Mouse (Mus musculus) myocyte (in vitro differentiated cells): Measurements from ENCODE around the gene Shank3. TPM values are rescaled to one million over a fixed set of nuclear protein-coding genes. Genes with fewer than 3 reads are reported as not detected.

ENCODE experiments used
- H3K27me3 ChIP-seq: one replicate; pipeline ENCODE4 v1.6.1; 2011; ENCODE audit not compliant: control insufficient read depth, insufficient read depth, insufficient read length
- H3K36me3 ChIP-seq: one replicate; pipeline ENCODE4 v1.6.1; 2011; ENCODE audit not compliant: control insufficient read depth, insufficient read depth
- H3K4me2 ChIP-seq: one replicate; pipeline ENCODE4 v1.6.1; 2011; ENCODE audit warnings: low read depth, control low read depth
- H3K4me3 ChIP-seq: one replicate; pipeline ENCODE4 v1.5.1; 2011; ENCODE audit warnings: mild to moderate bottlenecking, control low read depth, moderate library complexity
- H3K79me2 ChIP-seq: one replicate; pipeline ENCODE4 v1.6.1; 2011; ENCODE audit not compliant: control insufficient read depth, insufficient read depth
- H3ac ChIP-seq: one replicate; pipeline ENCODE4 v1.6.1; 2011; ENCODE audit not compliant: control insufficient read depth, insufficient read length
- CEBPB ChIP-seq: IDR thresholded peaks from 2 replicates; pipeline ENCODE4 v1.6.1; 2011; ENCODE audit warnings: mild to moderate bottlenecking, moderate library complexity; ENCODE audit not compliant: poor library complexity, insufficient read depth, severe bottlenecking
- E2F4 ChIP-seq: IDR thresholded peaks from one replicate; pipeline ENCODE4 v1.6.1; 2011; ENCODE audit warnings: mild to moderate bottlenecking, control low read depth, moderate library complexity; ENCODE audit not compliant: insufficient read depth
- MAX ChIP-seq: IDR thresholded peaks from one replicate; pipeline ENCODE4 v1.6.1; 2011; ENCODE audit warnings: low read depth, mild to moderate bottlenecking, control low read depth
- MYOD1 ChIP-seq, 3 experiments: IDR thresholded peaks; one replicate each; pipeline ENCODE4 v1.6.1; 2011; ENCODE audit warnings: control low read depth in 2 of 3, low read depth in 2 of 3, mild to moderate bottlenecking in 2 of 3, moderate library complexity in 1 of 3; ENCODE audit not compliant: insufficient read length in 2 of 3, control insufficient read depth in 1 of 3
- MYOG ChIP-seq, 3 experiments: IDR thresholded peaks; one replicate each; pipeline ENCODE4 v1.6.1; 2011; ENCODE audit warnings: control low read depth in 2 of 3, low read depth in 2 of 3, mild to moderate bottlenecking in 2 of 3; ENCODE audit not compliant: insufficient read length in 2 of 3, control insufficient read depth in 1 of 3, insufficient read depth in 1 of 3
- POLR2A ChIP-seq: IDR thresholded peaks from one replicate; pipeline ENCODE4 v1.6.1; 2011; ENCODE audit warnings: low read depth, mild to moderate bottlenecking, control low read depth, moderate library complexity; ENCODE audit not compliant: insufficient read length
- POLR2AphosphoS2 ChIP-seq: IDR thresholded peaks from one replicate; pipeline ENCODE4 v1.6.1; 2011; ENCODE audit warnings: low read depth, control low read depth; ENCODE audit not compliant: insufficient read length
- REST ChIP-seq: IDR thresholded peaks from one replicate; pipeline ENCODE4 v1.6.1; 2011; ENCODE audit warnings: mild to moderate bottlenecking, control low read depth, moderate library complexity; ENCODE audit not compliant: insufficient read depth, insufficient read length
- SRF ChIP-seq: IDR thresholded peaks from one replicate; pipeline ENCODE4 v1.6.1; 2011; ENCODE audit warnings: low read depth; ENCODE audit not compliant: control insufficient read depth, insufficient read length
- TCF12 ChIP-seq: IDR thresholded peaks from one replicate; pipeline ENCODE4 v1.6.1; 2011; ENCODE audit warnings: mild to moderate bottlenecking, control low read depth; ENCODE audit not compliant: poor library complexity, insufficient read depth, severe bottlenecking
- TCF3 ChIP-seq: IDR thresholded peaks from one replicate; pipeline ENCODE4 v1.6.1; 2011; ENCODE audit warnings: low read depth, control low read depth; ENCODE audit not compliant: insufficient read length
- USF1 ChIP-seq: IDR thresholded peaks from one replicate; pipeline ENCODE4 v1.6.1; 2011; ENCODE audit warnings: low read depth, mild to moderate bottlenecking, control low read depth, moderate library complexity
- polyA plus RNA-seq: library from polyadenylated mRNA; unstranded; fragments of >200 nt; fragmentation: generic; extraction: Trizol; gene quantifications from one replicate; pipeline ENCODE4 v1.2.1, GENCODE M21; 2012; ENCODE audit warnings: missing spikeins

Shank3 gene
- polyA plus RNA-seq, 1 experiment = 1.4 TPM

DNA sequence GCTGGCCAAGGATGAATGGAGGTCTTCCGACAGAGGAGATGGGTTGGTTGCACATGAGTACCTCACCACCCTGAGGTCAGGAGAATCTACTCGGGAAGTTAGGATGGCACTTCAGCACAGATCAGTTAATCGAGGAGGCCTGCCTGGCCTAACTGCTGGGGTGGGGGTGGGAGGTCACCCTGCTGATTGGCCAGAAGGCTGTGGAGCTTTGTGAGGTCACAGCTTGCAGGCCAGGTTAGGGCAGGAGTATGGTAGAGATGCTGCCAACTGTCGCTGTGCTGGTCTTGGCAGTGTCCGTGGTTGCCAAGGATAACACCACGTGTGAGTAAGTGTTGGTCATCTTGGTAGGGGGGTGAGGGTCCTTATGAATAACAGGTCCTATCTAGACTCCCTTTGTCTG is 68.7 kb downstream of the Shank3 start, which contains the start of gene Acr:
Acr (plus strand) TSS at position 213 of the 400 bp plus-strand sequence.
- Histone ChIP-seq H3K79me2 (no peaks in the 10 kb centered on the region), H3ac (no peak within 1 kb of the TSS), H3K27me3 (peaks cover 56% of the 10 kb centered on the region), H3K4me3 (no peak within 1 kb of the TSS), H3K4me2 (no peak within 1 kb of the TSS), H3K36me3 (no peaks in the 10 kb centered on the region)
- TF ChIP-seq E2F4 (no peak), TCF3 (no peak), TCF12 (no peak), CEBPB (no peak), MYOG (IDR thresholded peaks at IDR 0.05; ENCODE audit: control insufficient read depth in 1 of 3, insufficient read depth in 1 of 3, insufficient read length in 2 of 3, low read depth in 2 of 3) (no peak), USF1 (no peak), POLR2AphosphoS2 (no peak)

DNA sequence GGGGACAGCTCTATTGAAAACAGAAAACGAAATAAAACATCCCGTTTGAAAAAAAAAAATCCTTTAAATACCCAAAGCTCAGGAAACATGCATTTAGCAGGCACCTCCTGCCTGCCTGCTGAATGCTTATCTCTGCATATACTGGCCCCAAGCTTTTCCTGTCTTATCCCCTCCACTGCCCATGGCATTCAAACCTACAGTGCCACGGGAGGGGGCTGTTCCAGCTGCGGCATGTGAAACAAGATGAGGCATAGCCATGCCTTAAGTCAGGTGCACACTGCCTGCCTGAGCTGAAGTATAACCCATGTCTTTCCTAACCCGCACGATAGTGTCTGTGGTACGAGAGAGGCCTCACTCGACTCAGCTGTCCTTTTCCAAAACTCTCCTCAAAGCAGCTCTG is 72.7 kb downstream of the Shank3 start:
- TF ChIP-seq MAX = no peak
- no peak for TF ChIP-seq USF1
- TF ChIP-seq SRF = no peak
- no peak for TF ChIP-seq TCF3
- no peak for TF ChIP-seq E2F4
- TF ChIP-seq MYOD1 (IDR thresholded peaks at IDR 0.05; ENCODE audit: control insufficient read depth in 1 of 3, insufficient read length in 2 of 3, low read depth in 2 of 3) = no peak
- no peak for TF ChIP-seq POLR2A
- no peak for TF ChIP-seq MYOG (IDR thresholded peaks at IDR 0.05; ENCODE audit: control insufficient read depth in 1 of 3, insufficient read depth in 1 of 3, insufficient read length in 2 of 3, low read depth in 2 of 3)
- no peak for TF ChIP-seq REST
- no peak for TF ChIP-seq CEBPB
- TF ChIP-seq POLR2AphosphoS2 = no peak
- TF ChIP-seq TCF12 = no peak
- H3K36me3 ChIP-seq = no peaks in the 10 kb centered on the region
- no peak overlapping the region for H3K4me2 ChIP-seq
- H3K4me3 ChIP-seq = no peak overlapping the region
- peaks cover 52% of the 10 kb centered on the region for H3K27me3 ChIP-seq
- H3K79me2 ChIP-seq = no peaks in the 10 kb centered on the region
- no peak overlapping the region for H3ac ChIP-seq

DNA sequence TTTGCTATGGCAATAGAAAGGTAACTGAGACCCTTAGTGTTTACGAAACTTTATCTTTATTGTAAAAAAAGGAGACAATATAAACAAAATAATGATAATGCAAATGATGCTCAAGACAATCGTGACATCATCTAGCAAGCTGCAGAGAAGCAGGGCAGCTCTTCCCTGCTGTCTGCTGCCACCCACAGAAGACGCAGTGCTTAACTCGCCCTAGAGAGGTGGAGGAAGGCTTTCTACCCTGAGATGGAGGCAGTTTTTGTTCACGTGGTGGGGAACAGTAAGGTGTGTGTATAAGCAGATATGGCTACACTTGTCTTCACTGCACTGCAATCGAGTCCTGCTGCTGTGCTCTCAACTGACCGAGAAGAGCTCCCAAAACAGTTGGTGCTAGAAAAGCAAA is 83.1 kb downstream of the Shank3 start:
- no peak overlapping the region for H3K4me3 ChIP-seq
- H3ac ChIP-seq = no peak overlapping the region
- H3K4me2 ChIP-seq = no peak overlapping the region
- peaks cover under 1% of the 10 kb centered on the region for H3K36me3 ChIP-seq
- no peaks in the 10 kb centered on the region for H3K79me2 ChIP-seq
- no peaks in the 10 kb centered on the region for H3K27me3 ChIP-seq
- no peak for TF ChIP-seq POLR2AphosphoS2
- TF ChIP-seq SRF = no peak
- no peak for TF ChIP-seq POLR2A
- TF ChIP-seq E2F4 = no peak
- TF ChIP-seq MYOD1 (IDR thresholded peaks at IDR 0.05; ENCODE audit: control insufficient read depth in 1 of 3, insufficient read length in 2 of 3, low read depth in 2 of 3) = no peak
- no peak for TF ChIP-seq REST
- no peak for TF ChIP-seq TCF3
- TF ChIP-seq CEBPB = no peak
- TF ChIP-seq MYOG (IDR thresholded peaks at IDR 0.05; ENCODE audit: control insufficient read depth in 1 of 3, insufficient read depth in 1 of 3, insufficient read length in 2 of 3, low read depth in 2 of 3) = no peak
- TF ChIP-seq TCF12 = no peak
- TF ChIP-seq USF1 = no peak
- no peak for TF ChIP-seq MAX

DNA sequence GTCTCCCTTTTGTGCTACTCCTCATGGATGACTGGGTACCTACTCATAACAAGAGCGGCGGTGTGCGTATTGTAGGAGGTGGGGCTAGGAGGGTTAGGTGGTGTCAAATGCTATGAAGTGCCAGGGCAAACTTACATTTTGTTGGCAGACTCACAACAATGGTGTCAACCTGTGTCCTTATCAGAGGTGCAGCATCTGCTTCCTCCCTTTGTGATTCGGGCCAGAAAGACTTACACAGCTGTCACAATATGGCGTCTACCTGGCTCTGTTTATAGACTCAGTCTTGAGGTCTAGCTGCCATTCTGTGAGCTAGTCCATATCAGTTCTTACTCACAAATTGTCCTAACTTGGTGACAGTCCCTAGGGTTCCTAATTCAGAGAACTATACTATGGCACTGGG is 85.7 kb downstream of the Shank3 start:
- no peak overlapping the region for H3K4me2 ChIP-seq
- no peaks in the 10 kb centered on the region for H3K27me3 ChIP-seq
- no peak overlapping the region for H3ac ChIP-seq
- no peak for TF ChIP-seq CEBPB
- TF ChIP-seq USF1 = no peak
- TF ChIP-seq MYOD1 (IDR thresholded peaks at IDR 0.05; ENCODE audit: control insufficient read depth in 1 of 3, insufficient read length in 2 of 3, low read depth in 2 of 3) = no peak
- no peak for TF ChIP-seq POLR2A
- TF ChIP-seq REST = no peak
- TF ChIP-seq MAX = no peak
- no peak for TF ChIP-seq POLR2AphosphoS2
- TF ChIP-seq TCF12 = no peak
- TF ChIP-seq TCF3 = no peak
- TF ChIP-seq MYOG (IDR thresholded peaks at IDR 0.05; ENCODE audit: control insufficient read depth in 1 of 3, insufficient read depth in 1 of 3, insufficient read length in 2 of 3, low read depth in 2 of 3) = no peak
- TF ChIP-seq E2F4 = no peak
- peaks cover 6% of the 10 kb centered on the region for H3K36me3 ChIP-seq
- H3K79me2 ChIP-seq = no peaks in the 10 kb centered on the region
- no peak overlapping the region for H3K4me3 ChIP-seq

DNA sequence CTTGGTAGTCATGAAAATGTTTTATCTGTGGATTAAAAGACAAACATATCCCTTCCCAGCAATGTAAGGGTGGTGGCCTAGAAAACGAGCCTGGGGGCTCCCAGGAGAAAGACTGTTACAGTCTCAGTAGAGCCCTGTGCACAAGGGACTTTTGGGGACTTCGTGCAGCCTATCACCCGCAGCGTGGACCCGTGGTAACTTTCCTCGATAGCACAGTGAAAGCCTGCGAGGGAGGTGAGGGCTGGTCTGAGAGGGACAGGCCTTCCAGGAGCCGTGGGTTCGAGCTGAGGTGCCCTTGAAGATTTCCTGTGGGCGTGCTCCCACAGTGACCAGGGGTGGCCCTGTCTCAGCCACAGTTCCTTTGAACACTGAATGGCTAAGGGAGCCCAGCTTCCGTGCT is 86.2 kb downstream of the Shank3 start:
- TF ChIP-seq MYOD1 (IDR thresholded peaks at IDR 0.05; ENCODE audit: control insufficient read depth in 1 of 3, insufficient read length in 2 of 3, low read depth in 2 of 3) = no peak
- TF ChIP-seq TCF12 = no peak
- TF ChIP-seq TCF3 = no peak
- no peak for TF ChIP-seq USF1
- no peak for TF ChIP-seq POLR2AphosphoS2
- no peak for TF ChIP-seq REST
- no peak for TF ChIP-seq MAX
- TF ChIP-seq MYOG (IDR thresholded peaks at IDR 0.05; ENCODE audit: control insufficient read depth in 1 of 3, insufficient read depth in 1 of 3, insufficient read length in 2 of 3, low read depth in 2 of 3) = no peak
- TF ChIP-seq SRF = no peak
- no peak for TF ChIP-seq CEBPB
- TF ChIP-seq E2F4 = no peak
- no peak for TF ChIP-seq POLR2A
- Histone ChIP-seq H3K4me2 (no peak overlapping the region), H3K27me3 (no peaks in the 10 kb centered on the region), H3K79me2 (no peaks in the 10 kb centered on the region), H3K36me3 (peaks cover 6% of the 10 kb centered on the region), H3K4me3 (no peak overlapping the region), H3ac (no peak overlapping the region)
